Mouse (Mus musculus): ENCODE data around the gene Mettl9.
A peak's percentile ranks its signal among the peaks of the same experiment; 100 is the strongest.
"Not testable (repeated sequence)": the region's sequence is repeated elsewhere in the genome, so short reads cannot be mapped to it uniquely, and the experiment has no call there.

The Mettl9 gene

GRCm38 (mm10) chr7:121033856-121034652 is at the start of gene Mettl9:
Gene Mettl9, plus strand, starts transcription at chr7:121034445.
- peak; percentile 96 for DNase-seq (ENCODE audit: low spot score)

GRCm38 (mm10) chr7:120991191-120991590 is 43.1 kb upstream of the Mettl9 start:
- DNase-seq (ENCODE audit: low spot score): no peak

GRCm38 (mm10) chr7:120999021-120999530 is 35.2 kb upstream of the Mettl9 start:
- no peak for DNase-seq (ENCODE audit: low spot score)

GRCm38 (mm10) chr7:121000065-121000822 is 34.0 kb upstream of the Mettl9 start:
- DNase-seq (ENCODE audit: low spot score): no peak

- no peak for DNase-seq (ENCODE audit: low spot score)
Measured at GRCm38 (mm10) chr7:121001879-121002278, 32.4 kb upstream of the Mettl9 start.

GRCm38 (mm10) chr7:121002407-121002928 is 31.8 kb upstream of the Mettl9 start:
- no peak for DNase-seq (ENCODE audit: low spot score)

- DNase-seq (ENCODE audit: low spot score): no peak
Measured at GRCm38 (mm10) chr7:121003793-121004418, 30.3 kb upstream of the Mettl9 start.

GRCm38 (mm10) chr7:121011794-121012689 is 22.2 kb upstream of the Mettl9 start:
- no peak for DNase-seq (ENCODE audit: low spot score)

- no peak for DNase-seq (ENCODE audit: low spot score)
Measured at GRCm38 (mm10) chr7:121014486-121014885, 19.8 kb upstream of the Mettl9 start.

GRCm38 (mm10) chr7:121018778-121019177 is 15.5 kb upstream of the Mettl9 start:
- no peak for DNase-seq (ENCODE audit: low spot score)

GRCm38 (mm10) chr7:121020277-121020676 is 14.0 kb upstream of the Mettl9 start:
- DNase-seq (ENCODE audit: low spot score): no peak

- no peak for DNase-seq (ENCODE audit: low spot score)
Measured at GRCm38 (mm10) chr7:121025221-121026008, 8.8 kb upstream of the Mettl9 start.

- no peak for DNase-seq (ENCODE audit: low spot score)
Measured at GRCm38 (mm10) chr7:121026300-121026699, 7.9 kb upstream of the Mettl9 start.

GRCm38 (mm10) chr7:121029947-121030346 is 4.3 kb upstream of the Mettl9 start:
- DNase-seq (ENCODE audit: low spot score): not testable (repeated sequence)

- peak; percentile 75 for DNase-seq (ENCODE audit: low spot score)
Measured at GRCm38 (mm10) chr7:121034701-121035141, 476 bp downstream of the Mettl9 start.

- DNase-seq (ENCODE audit: low spot score): peak; percentile 29
Measured at GRCm38 (mm10) chr7:121035161-121035721, 996 bp downstream of the Mettl9 start.

- no peak for DNase-seq (ENCODE audit: low spot score)
Measured at GRCm38 (mm10) chr7:121040595-121040994, 6.3 kb downstream of the Mettl9 start.

GRCm38 (mm10) chr7:121041989-121042388 is 7.7 kb downstream of the Mettl9 start:
- no peak for DNase-seq (ENCODE audit: low spot score)

- no peak for DNase-seq (ENCODE audit: low spot score)
Measured at GRCm38 (mm10) chr7:121043004-121043403, 8.8 kb downstream of the Mettl9 start.

- DNase-seq (ENCODE audit: low spot score): no peak
Measured at GRCm38 (mm10) chr7:121043510-121043909, 9.3 kb downstream of the Mettl9 start.

All from testis, postnatal 14 days (tissue).